Mouse (Mus musculus): ENCODE data around the gene Rtn2. TPM values are rescaled to one million over a fixed set of nuclear protein-coding genes. Genes with fewer than 3 reads are reported as not detected.

The Rtn2 gene
- polyA plus RNA-seq (2015; fragmentation: Nextera tagmentation; extraction: Ambion mirVana), result 123 and 127 TPM in 2 replicates

DNA sequence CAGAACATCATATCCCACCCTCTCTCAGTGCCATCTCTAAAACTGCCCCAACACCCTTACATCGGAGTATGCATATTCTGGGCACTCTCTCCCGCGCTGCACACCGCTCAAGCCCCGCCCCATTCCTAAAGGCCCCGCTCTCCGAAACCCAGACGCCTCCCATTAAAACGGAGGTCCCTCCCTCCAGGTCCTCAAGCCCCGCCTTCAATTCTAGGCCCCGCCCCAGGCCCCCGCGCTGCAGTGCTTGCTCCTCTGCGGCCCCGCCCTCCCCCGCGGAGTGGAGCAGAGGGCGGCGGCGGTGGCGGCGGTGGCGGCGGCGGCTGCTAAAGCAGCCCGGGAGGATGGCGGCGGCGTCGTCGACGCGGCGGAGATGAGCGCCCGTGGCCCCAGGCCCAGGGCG, at the start of gene Rtn2:
Gene Rtn2 (plus strand): TSS at position 240 of the 400 bp plus-strand sequence.
- H3K36me3 ChIP-seq, result peaks cover 11% of the 10 kb centered on the region
- peak within 1 kb of the TSS; percentile 98 for H3K9ac ChIP-seq (replicated peaks)
- 2% methylated on average over 36 of the region's 37 CpGs for WGBS
- peaks cover 36% of the 10 kb centered on the region for H3K4me1 ChIP-seq
- ATAC-seq (replicated peaks), result peak; percentile 86
- H3K27ac ChIP-seq (replicated peaks), result peak within 1 kb of the TSS; percentile 93
- H3K27me3 ChIP-seq, result peaks cover 40% of the 10 kb centered on the region
- H3K9me3 ChIP-seq, result no peaks in the 10 kb centered on the region
- peak within 1 kb of the TSS; percentile 76 for H3K4me2 ChIP-seq (replicated peaks)
- H3K4me3 ChIP-seq, result peak within 1 kb of the TSS; percentile 88

DNA sequence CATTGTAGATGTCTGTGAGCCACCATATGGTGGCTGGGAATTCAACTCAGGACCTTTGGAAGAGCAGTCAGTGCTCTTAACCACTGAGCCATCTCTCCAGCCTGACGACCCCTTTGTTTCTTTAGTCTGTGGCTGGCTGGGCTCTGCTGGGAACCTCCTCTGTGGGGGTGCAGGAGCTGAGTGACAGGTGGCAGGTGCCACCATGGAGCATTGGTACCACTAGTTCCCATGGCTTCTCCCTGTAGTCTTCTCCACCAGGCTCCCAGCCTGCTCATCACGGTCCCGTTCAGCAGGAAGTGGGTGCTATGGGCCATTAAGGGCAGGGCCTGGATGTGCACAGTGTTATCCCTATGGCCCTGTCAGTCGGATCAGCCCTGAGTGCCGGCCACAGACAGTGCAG, 47.8 kb upstream of the Rtn2 start:
- Histone ChIP-seq H3K9ac (replicated peaks) (no peak overlapping the region), H3K27me3 (no peaks in the 10 kb centered on the region), H3K27ac (replicated peaks) (no peak overlapping the region), H3K4me1 (peaks cover 17% of the 10 kb centered on the region), H3K36me3 (no peaks in the 10 kb centered on the region), H3K9me3 (no peaks in the 10 kb centered on the region), H3K4me2 (replicated peaks) (no peak overlapping the region), H3K4me3 (no peak overlapping the region)
- ATAC-seq (replicated peaks), result no peak
- WGBS, result 90% methylated on average over 5 of the region's 5 CpGs

DNA sequence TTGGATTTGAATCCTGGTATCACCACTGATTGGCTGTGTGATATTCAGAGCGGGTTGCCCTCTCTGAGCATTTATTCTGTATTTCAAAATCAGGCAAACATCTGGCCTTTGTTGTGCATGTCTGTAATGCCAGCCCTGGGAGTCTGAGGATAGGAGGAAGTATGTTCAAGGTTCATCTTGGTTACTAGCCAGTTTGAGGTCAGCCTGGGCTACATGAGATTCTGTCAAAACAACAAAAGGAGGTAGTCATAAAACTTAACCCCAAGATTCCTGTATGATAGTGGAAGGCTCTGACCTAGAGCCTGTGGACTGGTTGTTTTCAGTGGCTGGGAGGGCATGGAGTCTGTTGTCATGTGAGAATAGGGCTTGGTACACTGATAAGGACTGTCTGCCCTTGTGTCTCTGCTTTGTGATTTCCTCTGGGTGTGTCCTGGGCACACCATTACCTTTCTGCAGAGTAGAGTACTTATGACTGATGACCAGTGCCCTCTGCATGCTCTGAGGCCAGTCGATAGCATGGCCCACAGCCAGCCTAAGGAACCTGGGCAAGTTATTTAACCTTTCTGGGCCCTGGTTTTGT, 47.2 kb upstream of the Rtn2 start:
- Histone ChIP-seq H3K9ac (replicated peaks) (no peak overlapping the region), H3K27ac (replicated peaks) (no peak overlapping the region), H3K4me2 (replicated peaks) (no peak overlapping the region), H3K4me3 (no peak overlapping the region), H3K4me1 (peaks cover 15% of the 10 kb centered on the region), H3K36me3 (no peaks in the 10 kb centered on the region), H3K27me3 (no peaks in the 10 kb centered on the region), H3K9me3 (no peaks in the 10 kb centered on the region)
- WGBS, result 93% methylated on average over 2 of the region's 2 CpGs
- ATAC-seq (replicated peaks), result no peak

DNA sequence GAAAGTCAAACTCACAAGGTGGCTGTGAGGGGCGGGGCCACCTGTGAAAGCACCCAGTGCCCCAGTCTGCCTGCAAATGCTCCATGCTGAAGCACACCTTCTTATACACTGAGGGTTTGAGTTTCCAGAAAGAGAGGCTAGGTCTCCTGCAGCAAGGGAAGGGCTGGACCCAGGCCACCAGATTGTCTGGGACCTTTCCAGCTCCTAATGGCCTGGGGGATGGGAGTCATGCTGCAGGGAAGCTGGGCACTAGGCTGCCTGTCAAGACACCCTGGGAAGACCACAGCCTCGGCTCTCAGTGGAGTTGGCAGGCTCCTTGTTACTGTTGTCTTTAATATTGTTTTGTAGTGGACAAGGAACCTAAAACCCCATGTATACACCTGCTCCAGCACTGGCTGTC, 46.0 kb upstream of the Rtn2 start:
- Histone ChIP-seq H3K9me3 (no peaks in the 10 kb centered on the region), H3K4me1 (peaks cover 12% of the 10 kb centered on the region), H3K4me2 (replicated peaks) (no peak overlapping the region), H3K27me3 (no peaks in the 10 kb centered on the region), H3K4me3 (no peak overlapping the region), H3K36me3 (no peaks in the 10 kb centered on the region), H3K27ac (replicated peaks) (no peak overlapping the region), H3K9ac (replicated peaks) (no peak overlapping the region)
- no peak for ATAC-seq (replicated peaks)
- 69% methylated on average over 2 of the region's 2 CpGs for WGBS

DNA sequence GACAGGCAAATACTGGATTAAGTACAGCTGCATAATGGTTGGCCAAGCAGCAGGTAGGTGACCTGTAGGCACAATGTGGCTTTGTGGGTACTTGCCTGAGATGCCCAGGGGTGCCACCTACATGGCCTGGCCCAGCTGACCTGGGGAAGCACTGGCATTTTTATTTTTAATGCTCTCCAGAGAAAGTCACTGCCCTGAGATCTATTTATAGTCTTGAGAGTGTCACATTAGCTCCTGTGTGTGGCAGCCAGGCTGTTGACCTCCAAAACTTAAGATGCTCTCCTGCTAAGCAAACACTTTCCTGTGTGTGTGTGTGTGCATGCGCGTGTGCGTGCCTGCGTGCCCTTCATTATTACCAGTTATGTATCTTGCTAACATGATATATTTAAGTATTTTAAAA, 44.1 kb upstream of the Rtn2 start:
- Histone ChIP-seq H3K4me3 (no peak overlapping the region), H3K9ac (replicated peaks) (no peak overlapping the region), H3K27me3 (no peaks in the 10 kb centered on the region), H3K27ac (replicated peaks) (no peak overlapping the region), H3K4me1 (peaks cover 12% of the 10 kb centered on the region), H3K4me2 (replicated peaks) (no peak overlapping the region), H3K9me3 (no peaks in the 10 kb centered on the region), H3K36me3 (no peaks in the 10 kb centered on the region)
- 97% methylated on average over 4 of the region's 4 CpGs for WGBS
- no peak for ATAC-seq (replicated peaks)

DNA sequence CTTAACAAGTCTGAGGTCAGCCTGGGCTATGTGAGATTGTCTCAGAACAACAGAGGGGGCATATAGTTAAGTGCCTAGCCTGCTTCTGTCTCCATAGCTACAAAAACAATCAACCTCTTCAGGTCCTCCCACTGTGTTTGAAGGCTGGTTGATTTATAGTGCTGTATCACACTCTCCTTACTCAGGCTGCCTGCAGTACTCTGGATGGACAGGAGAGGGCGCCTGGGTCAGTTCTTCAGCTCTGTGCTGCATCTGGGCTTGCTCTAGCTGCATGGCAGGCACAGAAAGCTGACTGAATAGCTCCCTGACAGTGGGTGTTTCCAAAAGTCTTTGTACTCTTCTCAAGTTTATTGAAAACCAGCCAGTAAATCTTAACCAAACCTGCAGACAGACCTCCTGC, 43.0 kb upstream of the Rtn2 start:
- Histone ChIP-seq H3K4me1 (peaks cover 15% of the 10 kb centered on the region), H3K9me3 (no peaks in the 10 kb centered on the region), H3K27ac (replicated peaks) (no peak overlapping the region), H3K4me2 (replicated peaks) (no peak overlapping the region), H3K9ac (replicated peaks) (no peak overlapping the region), H3K4me3 (no peak overlapping the region), H3K36me3 (no peaks in the 10 kb centered on the region), H3K27me3 (no peaks in the 10 kb centered on the region)
- ATAC-seq (replicated peaks), result peak; percentile 92
- WGBS, result 0% methylated on average over 1 of the region's 1 CpGs

DNA sequence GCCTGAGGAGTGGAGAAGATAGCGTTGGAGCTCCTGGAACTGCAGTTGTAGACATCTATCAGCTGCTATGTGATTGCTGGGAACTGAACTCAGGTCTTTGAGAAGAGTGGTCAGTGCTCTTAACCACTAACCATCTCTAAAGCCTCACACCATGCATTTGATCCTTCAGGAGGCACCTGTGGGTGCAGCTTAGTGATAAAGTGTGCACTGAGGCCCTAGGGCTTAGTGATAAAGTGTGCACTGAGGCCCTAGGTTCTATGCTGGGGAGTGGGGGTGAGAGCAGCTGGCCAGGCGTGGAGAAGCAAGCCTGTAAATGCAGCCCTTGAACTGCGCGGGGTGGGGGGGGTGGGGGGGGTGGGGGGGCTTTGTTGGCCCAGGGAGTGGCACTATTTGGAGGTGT, 42.4 kb upstream of the Rtn2 start:
- H3K4me2 ChIP-seq (replicated peaks), result no peak overlapping the region
- no peak overlapping the region for H3K27ac ChIP-seq (replicated peaks)
- no peak for ATAC-seq (replicated peaks)
- WGBS, result 55% methylated on average over 4 of the region's 4 CpGs
- peaks cover 15% of the 10 kb centered on the region for H3K4me1 ChIP-seq
- no peaks in the 10 kb centered on the region for H3K27me3 ChIP-seq
- peaks cover under 1% of the 10 kb centered on the region; the same call in 1 of the 2 replicates for H3K36me3 ChIP-seq
- H3K4me3 ChIP-seq, result no peak overlapping the region
- H3K9me3 ChIP-seq, result no peaks in the 10 kb centered on the region
- H3K9ac ChIP-seq (replicated peaks), result no peak overlapping the region

DNA sequence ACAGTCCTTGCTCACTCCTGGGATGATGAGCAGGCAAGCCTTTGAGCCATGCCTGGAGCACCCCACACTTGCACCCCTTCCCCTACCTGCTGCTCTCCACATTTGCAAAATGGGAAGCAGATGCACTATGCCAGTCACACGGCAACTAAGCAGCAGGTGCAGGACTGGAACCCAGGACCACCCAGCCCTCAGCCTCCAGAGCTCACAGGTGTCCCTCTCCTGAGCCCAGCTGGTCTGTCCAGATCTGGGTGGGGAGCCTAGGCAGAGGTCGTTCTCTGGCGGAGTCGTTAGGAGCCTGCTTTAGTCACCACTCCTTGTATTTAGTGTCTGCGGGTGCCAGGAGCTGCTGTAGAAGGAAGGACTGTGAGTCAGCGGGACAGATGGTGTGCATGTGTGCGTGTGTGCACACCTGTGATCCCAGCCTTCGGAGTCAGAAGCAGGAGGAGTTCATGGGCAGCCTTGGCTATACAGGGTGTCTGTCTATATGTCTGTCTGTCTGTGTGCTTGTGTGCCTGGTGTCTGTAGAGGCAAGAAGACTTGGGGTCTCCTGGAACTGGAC, 41.4 kb upstream of the Rtn2 start:
- Histone ChIP-seq H3K4me1 (peaks cover 15% of the 10 kb centered on the region), H3K27ac (replicated peaks) (no peak overlapping the region), H3K4me3 (no peak overlapping the region), H3K9me3 (no peaks in the 10 kb centered on the region), H3K9ac (replicated peaks) (no peak overlapping the region), H3K27me3 (no peaks in the 10 kb centered on the region), H3K36me3 (peaks cover 9% of the 10 kb centered on the region), H3K4me2 (replicated peaks) (no peak overlapping the region)
- no peak for ATAC-seq (replicated peaks)
- 85% methylated on average over 8 of the region's 8 CpGs for WGBS

DNA sequence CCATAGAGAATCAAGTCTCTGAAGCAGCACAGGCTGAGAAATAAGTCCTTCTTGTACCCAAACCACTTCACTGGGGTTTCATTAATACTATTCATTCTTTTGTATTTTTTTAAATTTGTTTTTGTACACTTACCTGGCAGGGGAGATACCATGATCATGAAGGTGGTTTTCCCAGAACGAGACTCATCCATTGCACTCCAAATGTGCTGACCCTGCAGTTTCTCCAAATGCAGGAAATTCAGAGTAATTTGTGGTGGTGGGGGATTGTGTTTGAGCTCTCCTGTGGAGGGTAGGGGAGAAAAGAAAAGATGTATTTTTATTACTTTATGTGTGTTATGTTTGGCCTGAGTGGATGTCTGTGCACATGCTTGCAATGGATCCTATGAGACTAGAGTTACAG, 40.4 kb upstream of the Rtn2 start:
- Histone ChIP-seq H3K4me1 (peaks cover 12% of the 10 kb centered on the region), H3K9me3 (no peaks in the 10 kb centered on the region), H3K4me3 (no peak overlapping the region), H3K4me2 (replicated peaks) (no peak overlapping the region), H3K9ac (replicated peaks) (no peak overlapping the region), H3K27ac (replicated peaks) (no peak overlapping the region), H3K36me3 (peaks cover 12% of the 10 kb centered on the region), H3K27me3 (no peaks in the 10 kb centered on the region)
- ATAC-seq (replicated peaks), result no peak
- WGBS, result 86% methylated on average over 1 of the region's 1 CpGs

DNA sequence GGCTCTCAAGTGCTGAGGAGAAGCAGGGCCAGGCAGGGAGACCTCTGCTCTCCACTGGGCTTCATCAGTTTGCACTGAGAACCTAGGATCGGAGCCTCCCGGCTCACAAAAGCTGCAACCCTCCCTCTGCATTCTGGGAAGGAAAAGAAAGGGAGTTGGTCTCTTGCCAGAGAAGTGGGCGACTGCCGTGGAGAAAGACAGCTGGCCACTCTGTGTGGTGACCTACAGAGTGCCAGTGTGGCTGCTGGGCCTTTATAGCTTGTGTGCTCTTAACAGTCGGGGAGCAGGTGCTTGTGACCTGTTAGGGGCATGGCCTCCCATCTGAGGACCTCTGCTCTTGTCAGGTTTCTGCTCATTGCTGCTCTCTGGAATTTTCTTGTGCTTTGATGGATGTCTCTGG, 38.6 kb upstream of the Rtn2 start:
- Histone ChIP-seq H3K36me3 (peaks cover 16% of the 10 kb centered on the region), H3K4me3 (no peak overlapping the region), H3K4me2 (replicated peaks) (no peak overlapping the region), H3K9me3 (no peaks in the 10 kb centered on the region), H3K4me1 (peaks cover 12% of the 10 kb centered on the region), H3K9ac (replicated peaks) (no peak overlapping the region), H3K27ac (replicated peaks) (no peak overlapping the region), H3K27me3 (no peaks in the 10 kb centered on the region)
- ATAC-seq (replicated peaks), result no peak
- 29% methylated on average over 5 of the region's 5 CpGs for WGBS

DNA sequence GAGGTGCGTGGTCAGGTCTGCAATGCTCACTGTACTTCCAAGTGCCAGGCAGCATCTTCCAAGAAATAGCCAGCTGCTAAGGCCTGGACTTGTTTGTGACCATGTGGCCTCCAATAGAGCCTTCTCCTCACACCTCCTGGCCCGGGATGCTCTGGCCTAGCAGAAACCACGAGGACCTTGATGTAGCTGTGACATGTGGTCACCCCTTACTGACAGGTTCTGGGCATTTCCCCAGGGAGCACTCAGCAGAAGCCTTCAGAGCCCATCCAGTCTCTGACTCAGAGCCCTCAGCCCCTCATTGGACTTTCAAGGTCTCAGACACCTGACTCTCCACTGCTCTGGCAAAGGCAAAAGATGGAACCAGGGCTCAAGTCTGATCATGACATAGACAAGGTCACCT, 37.3 kb upstream of the Rtn2 start:
- Histone ChIP-seq H3K4me2 (replicated peaks) (no peak overlapping the region), H3K9ac (replicated peaks) (no peak overlapping the region), H3K27me3 (no peaks in the 10 kb centered on the region), H3K4me3 (no peak overlapping the region), H3K27ac (replicated peaks) (no peak overlapping the region), H3K9me3 (no peaks in the 10 kb centered on the region), H3K36me3 (peaks cover 16% of the 10 kb centered on the region), H3K4me1 (0 out of 2 replicates have a peak, but pooled peaks cover 3% of the 10 kb centered on the region)
- 84% methylated on average over 3 of the region's 3 CpGs for WGBS
- no peak for ATAC-seq (replicated peaks)

DNA sequence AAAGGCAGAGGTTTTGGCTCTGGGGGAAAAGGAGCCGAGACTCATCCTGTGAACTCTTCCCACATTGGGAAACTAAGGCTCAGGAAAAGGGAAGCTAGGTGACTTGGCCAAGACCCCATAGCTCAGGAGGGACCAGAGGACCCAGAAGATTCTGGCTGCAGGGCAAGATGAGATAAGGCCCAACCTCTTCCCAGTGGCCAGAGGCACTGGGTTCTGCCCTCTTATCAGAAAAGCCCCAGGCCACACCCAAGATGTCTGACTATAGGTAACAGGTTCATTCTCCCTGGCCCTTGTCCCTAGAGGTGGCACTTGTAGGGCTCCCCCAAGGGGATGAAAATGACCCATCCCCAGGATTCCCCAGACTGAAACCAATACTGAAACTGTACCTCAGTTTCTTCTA, 35.6 kb upstream of the Rtn2 start:
- no peak overlapping the region for H3K27ac ChIP-seq (replicated peaks)
- 94% methylated on average over 1 of the region's 1 CpGs for WGBS
- H3K4me1 ChIP-seq, result 0 out of 2 replicates have a peak, but pooled peaks cover 3% of the 10 kb centered on the region
- H3K36me3 ChIP-seq, result peaks cover 16% of the 10 kb centered on the region
- H3K9ac ChIP-seq (replicated peaks), result no peak overlapping the region
- ATAC-seq (replicated peaks), result no peak
- no peaks in the 10 kb centered on the region for H3K9me3 ChIP-seq
- no peak overlapping the region for H3K4me3 ChIP-seq
- no peak overlapping the region for H3K4me2 ChIP-seq (replicated peaks)
- H3K27me3 ChIP-seq, result no peaks in the 10 kb centered on the region

DNA sequence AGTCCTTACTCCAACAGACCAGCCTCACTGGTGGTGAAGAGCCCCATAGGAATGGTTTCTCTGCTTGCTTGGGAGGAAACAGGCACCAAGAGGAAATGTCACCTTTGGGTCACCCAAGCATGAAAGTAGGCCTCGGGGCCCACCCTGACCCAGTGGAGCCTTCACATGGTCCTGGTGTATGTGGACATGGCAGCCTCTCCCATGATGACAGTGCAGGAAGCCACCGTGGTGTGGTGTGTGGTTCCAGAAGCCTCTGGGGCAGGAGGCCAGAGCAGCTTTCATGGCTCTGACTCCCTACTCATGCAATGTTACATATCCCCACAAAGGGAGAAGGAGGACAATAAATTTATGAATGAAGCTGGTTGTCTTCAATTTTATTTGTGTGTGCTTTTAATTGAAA, 34.9 kb upstream of the Rtn2 start:
- H3K9me3 ChIP-seq, result no peaks in the 10 kb centered on the region
- peaks cover 16% of the 10 kb centered on the region for H3K36me3 ChIP-seq
- ATAC-seq (replicated peaks), result no peak
- 0 out of 2 replicates have a peak, but pooled peaks cover 3% of the 10 kb centered on the region for H3K4me1 ChIP-seq
- H3K27ac ChIP-seq (replicated peaks), result no peak overlapping the region
- 96% methylated on average over 2 of the region's 2 CpGs for WGBS
- H3K27me3 ChIP-seq, result no peaks in the 10 kb centered on the region
- no peak overlapping the region for H3K9ac ChIP-seq (replicated peaks)
- H3K4me2 ChIP-seq (replicated peaks), result no peak overlapping the region
- H3K4me3 ChIP-seq, result no peak overlapping the region

Measured in forebrain, embryonic 15.5 days (tissue).